ENCODE assay signal across 8 mouse cellular contexts in the genomic region with DNA sequence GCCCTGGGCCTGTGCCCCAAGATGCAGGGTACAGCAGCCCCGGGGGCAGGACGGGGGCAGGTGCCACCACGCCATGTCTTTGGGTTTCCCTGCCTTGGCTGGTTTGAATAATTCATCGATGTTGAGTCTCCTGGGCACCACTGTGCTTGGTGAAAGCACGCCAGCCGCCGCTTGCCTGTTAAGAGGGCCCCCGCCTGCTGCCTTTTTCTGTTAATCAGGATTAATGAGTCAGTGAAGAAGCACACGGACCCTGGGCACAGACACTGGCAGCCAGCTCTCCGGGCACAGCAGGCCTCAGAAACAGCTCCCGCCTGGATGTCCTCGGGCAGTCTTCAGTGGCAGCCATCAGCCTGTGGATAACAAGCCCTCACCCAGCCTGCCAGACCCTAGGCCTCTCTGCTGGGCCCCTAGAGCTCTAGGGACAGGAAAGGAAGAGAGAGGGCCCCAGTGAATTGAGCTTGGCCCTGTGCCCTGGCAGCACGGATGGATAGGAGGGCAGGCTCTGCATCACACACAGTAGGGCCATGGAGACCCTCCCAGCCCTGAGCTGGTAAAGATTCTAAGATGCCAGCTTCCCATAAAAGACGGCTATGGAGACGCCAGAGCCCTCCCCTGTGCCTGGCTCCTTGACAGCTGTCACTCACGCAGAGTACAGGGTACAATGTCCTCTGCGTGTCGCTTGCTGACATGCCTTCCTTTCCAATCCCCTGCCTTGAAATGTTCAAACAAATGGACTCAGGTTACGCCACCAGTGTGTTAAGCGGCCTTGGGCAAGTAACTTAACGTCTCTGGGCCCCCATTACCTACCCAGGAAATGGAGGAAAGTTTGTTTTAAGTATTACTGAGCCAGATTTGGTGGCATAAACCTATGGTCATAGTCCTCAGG.
DNase-seq lines count a peak whose midpoint lies in the region; ATAC-seq lines count a peak whose summit lies in the region.

No protein-coding gene starts in this region.

- H3K9me3 ChIP-seq in hindbrain, embryonic 11.5 days (ENCODE audit: control insufficient read depth, low read length): no peaks in the 10 kb centered on the region
- H3K9me3 ChIP-seq in midbrain, embryonic 14.5 days (ENCODE audit: control insufficient read depth, low read length): no peaks in the 10 kb centered on the region

- whole genome bisulfite sequencing in hindbrain, embryonic 11.5 days: 59% methylated on average over 21 of the region's 21 CpGs
- WGBS in midbrain, embryonic 14.5 days: 27% methylated on average over 21 of the region's 21 CpGs

- H3K4me1 ChIP-seq in hindbrain, embryonic 11.5 days (replicated peaks; ENCODE audit: control insufficient read depth, insufficient read depth, low read length): no peaks in the 10 kb centered on the region; the same call in 1 of the 2 replicates
- peaks cover 27% of the 10 kb centered on the region for H3K4me1 ChIP-seq in midbrain, embryonic 14.5 days (ENCODE audit: control insufficient read depth, insufficient read depth, low read length)

- peak; percentile 18 for DNase-seq in adrenal gland, adult 2 months
- DNase-seq in adrenal gland, postnatal 4 days (ENCODE audit: low spot score in 2 of 2): no peak
- peak; percentile 11 to 14 for DNase-seq in cerebellum, adult 18-20 months
- peak; percentile 39 for DNase-seq in hindbrain, embryonic 11.5 days (ENCODE audit: low spot score)
- peak; percentile 89 for DNase-seq in midbrain, embryonic 14.5 days
- DNase-seq in thymus, postnatal 25 days: no peak
- no peak for DNase-seq in heart, postnatal 14 days

- H3K4me3 ChIP-seq in hindbrain, embryonic 11.5 days (ENCODE audit: low read depth, low read length): no peak overlapping the region
- no peak overlapping the region for H3K4me3 ChIP-seq in midbrain, embryonic 14.5 days (replicated peaks; ENCODE audit: low read depth, low read length)

- H3K27ac ChIP-seq in hindbrain, embryonic 11.5 days (ENCODE audit: low read depth, low read length): no peak overlapping the region
- peak overlapping the region; percentile 87 for H3K27ac ChIP-seq in midbrain, embryonic 14.5 days (replicated peaks; ENCODE audit: low read depth, low read length)

- no peaks in the 10 kb centered on the region for H3K27me3 ChIP-seq in hindbrain, embryonic 11.5 days (ENCODE audit: control insufficient read depth, insufficient read depth, low read length)
- no peaks in the 10 kb centered on the region for H3K27me3 ChIP-seq in midbrain, embryonic 14.5 days (ENCODE audit: control insufficient read depth, insufficient read depth, low read length)

- no peaks in the 10 kb centered on the region for H3K36me3 ChIP-seq in hindbrain, embryonic 11.5 days (ENCODE audit: control insufficient read depth, insufficient read depth, low read length)
- no peaks in the 10 kb centered on the region for H3K36me3 ChIP-seq in midbrain, embryonic 14.5 days (ENCODE audit: control insufficient read depth, insufficient read depth, low read length)

- H3K9ac ChIP-seq in hindbrain, embryonic 11.5 days (ENCODE audit: low read depth, low read length): no peak overlapping the region
- H3K9ac ChIP-seq in midbrain, embryonic 14.5 days (replicated peaks; ENCODE audit: low read length): 0 out of 2 replicates have a peak overlapping the region, but pooled peaks have one; percentile 14

- ATAC-seq in hindbrain, embryonic 11.5 days (ENCODE audit: low FRiP score): peak; percentile 64
- ATAC-seq in midbrain, embryonic 14.5 days (ENCODE audit: low FRiP score, low TSS enrichment): peak; percentile 78
- no peak for ATAC-seq in megakaryocyte progenitor cell, adult 5-6 weeks (replicated peaks; ENCODE audit: poor library complexity)

- intact Hi-C loops in heart, postnatal 14 days (cut with DNase I): no loop called here

- H3K4me2 ChIP-seq in hindbrain, embryonic 11.5 days (replicated peaks; ENCODE audit: low read depth, low read length): no peak overlapping the region
- H3K4me2 ChIP-seq in midbrain, embryonic 14.5 days (ENCODE audit: low read length): no peak overlapping the region

Comparison
In these comparisons a context has a peak if more than half of its experiments do, and no peak if none do; other contexts are left out.
1. DNase-seq: peak in adrenal gland, adult 2 months (single experiment), cerebellum, adult 18-20 months (2 of 2), hindbrain, embryonic 11.5 days (single experiment) and midbrain, embryonic 14.5 days (single experiment); none in adrenal gland, postnatal 4 days (0 of 2), thymus, postnatal 25 days (single experiment) and heart, postnatal 14 days (0 of 2).